14 mouse cellular contexts compared by ENCODE assay signal in genomic region chr12:15718827-15719226, GRCm38 (mm10).
DNase-seq lines count a peak whose midpoint lies in the region; ATAC-seq lines count a peak whose summit lies in the region.
"Had no signal": no experiment of that assay in that cellular context is flagged by ENCODE, and none has a peak within 500 bp of the region (broad histone marks: within the 10 kb centered on the region; RNA-seq: fewer than 3 reads in every experiment).

No protein-coding gene starts in this region.

- no peak overlapping the region for H3K4me3 ChIP-seq in heart, embryonic 11.5 days (ENCODE audit: low read depth, low read length)
- H3K4me3 ChIP-seq in heart, embryonic 15.5 days, result no peak overlapping the region
- no peak overlapping the region for H3K4me3 ChIP-seq in kidney, embryonic 15.5 days (replicated peaks)
- H3K4me3 ChIP-seq in forebrain, embryonic 14.5 days (ENCODE audit: low read depth, low read length), result no peak overlapping the region
- H3K4me3 ChIP-seq: embryonic facial prominence, embryonic 15.5 days; forebrain, embryonic 13.5 days; hindbrain, embryonic 15.5 days; midbrain, embryonic 13.5 days; neural tube, embryonic 12.5 days had no signal

- WGBS in heart, embryonic 11.5 days (ENCODE audit: insufficient replicate concordance), result 58% methylated on average over 1 of the region's 1 CpGs
- 49% methylated on average over 1 of the region's 1 CpGs for WGBS in heart, embryonic 15.5 days
- 49% methylated on average over 1 of the region's 1 CpGs for WGBS in kidney, embryonic 15.5 days
- 79% methylated on average over 1 of the region's 1 CpGs for WGBS in forebrain, embryonic 14.5 days

- H3K4me2 ChIP-seq in heart, embryonic 11.5 days, result no peak overlapping the region
- H3K4me2 ChIP-seq in heart, embryonic 15.5 days, result no peak overlapping the region
- no peak overlapping the region for H3K4me2 ChIP-seq in kidney, embryonic 15.5 days
- no peak overlapping the region for H3K4me2 ChIP-seq in forebrain, embryonic 14.5 days (ENCODE audit: low read length)
- H3K4me2 ChIP-seq: embryonic facial prominence, embryonic 15.5 days; forebrain, embryonic 13.5 days; hindbrain, embryonic 15.5 days; midbrain, embryonic 13.5 days; neural tube, embryonic 12.5 days had no signal

- no peaks in the 10 kb centered on the region for H3K9me3 ChIP-seq in heart, embryonic 11.5 days (replicated peaks; ENCODE audit: control insufficient read depth, low read length)
- no peaks in the 10 kb centered on the region for H3K9me3 ChIP-seq in heart, embryonic 15.5 days (replicated peaks)
- no peaks in the 10 kb centered on the region for H3K9me3 ChIP-seq in kidney, embryonic 15.5 days (replicated peaks)
- H3K9me3 ChIP-seq in forebrain, embryonic 14.5 days (replicated peaks; ENCODE audit: control insufficient read depth, low read length), result no peaks in the 10 kb centered on the region
- H3K9me3 ChIP-seq: embryonic facial prominence, embryonic 15.5 days; forebrain, embryonic 13.5 days; hindbrain, embryonic 15.5 days; midbrain, embryonic 13.5 days; neural tube, embryonic 12.5 days had no signal

- H3K36me3 ChIP-seq in heart, embryonic 11.5 days (ENCODE audit: control insufficient read depth, insufficient read depth, low read length), result no peaks in the 10 kb centered on the region
- H3K36me3 ChIP-seq in heart, embryonic 15.5 days, result no peaks in the 10 kb centered on the region
- no peaks in the 10 kb centered on the region for H3K36me3 ChIP-seq in kidney, embryonic 15.5 days
- H3K36me3 ChIP-seq in forebrain, embryonic 14.5 days (ENCODE audit: control insufficient read depth, insufficient read depth, low read length), result no peaks in the 10 kb centered on the region
- H3K36me3 ChIP-seq: embryonic facial prominence, embryonic 15.5 days; hindbrain, embryonic 15.5 days; midbrain, embryonic 13.5 days; neural tube, embryonic 12.5 days had no signal

- no peak overlapping the region for H3K27ac ChIP-seq in heart, embryonic 11.5 days (ENCODE audit: low read depth, low read length)
- H3K27ac ChIP-seq in heart, embryonic 15.5 days, result peak overlapping the region; percentile 65
- H3K27ac ChIP-seq in kidney, embryonic 15.5 days, result peak overlapping the region; percentile 83
- no peak overlapping the region for H3K27ac ChIP-seq in forebrain, embryonic 14.5 days (ENCODE audit: low read depth, low read length)
- H3K27ac ChIP-seq: embryonic facial prominence, embryonic 15.5 days; forebrain, embryonic 13.5 days; hindbrain, embryonic 15.5 days; midbrain, embryonic 13.5 days; neural tube, embryonic 12.5 days had no signal

- DNase-seq in heart, adult 18-20 months, result peak; percentile 52 to 56
- peak; percentile 42 for DNase-seq in lung, postnatal 10 days
- DNase-seq in thymus, postnatal 36 days, result no peak
- DNase-seq in left cerebral cortex, adult 11 months (ENCODE audit: low spot score), result no peak
- DNase-seq in forebrain, embryonic 14.5 days (ENCODE audit: low spot score), result no peak
- DNase-seq: gastrocnemius, postnatal 36 days had no signal

- H3K4me1 ChIP-seq in heart, embryonic 11.5 days (ENCODE audit: control insufficient read depth, insufficient read depth, low read length), result 0 out of 2 replicates have a peak, but pooled peaks cover 4% of the 10 kb centered on the region
- peaks cover 20% of the 10 kb centered on the region; the same call in 1 of the 2 replicates for H3K4me1 ChIP-seq in heart, embryonic 15.5 days (replicated peaks)
- peaks cover 22% of the 10 kb centered on the region for H3K4me1 ChIP-seq in kidney, embryonic 15.5 days
- H3K4me1 ChIP-seq in forebrain, embryonic 14.5 days (ENCODE audit: control insufficient read depth, insufficient read depth, low read length), result no peaks in the 10 kb centered on the region
- H3K4me1 ChIP-seq: forebrain, embryonic 13.5 days; hindbrain, embryonic 15.5 days; midbrain, embryonic 13.5 days; neural tube, embryonic 12.5 days had no signal

- no peak for ATAC-seq in heart, embryonic 11.5 days (replicated peaks; ENCODE audit: insufficient number of reproducible peaks, low FRiP score, low TSS enrichment)
- ATAC-seq in heart, embryonic 15.5 days (replicated peaks; ENCODE audit: insufficient number of reproducible peaks, insufficient read depth, low FRiP score, low read depth), result no peak
- no peak for ATAC-seq in kidney, embryonic 15.5 days (replicated peaks; ENCODE audit: low FRiP score)
- no peak for ATAC-seq in forebrain, embryonic 14.5 days
- ATAC-seq: forebrain, embryonic 13.5 days; midbrain, embryonic 13.5 days had no signal

- no peak overlapping the region for H3K9ac ChIP-seq in heart, embryonic 11.5 days (ENCODE audit: low read depth, low read length)
- no peak overlapping the region for H3K9ac ChIP-seq in heart, embryonic 15.5 days
- H3K9ac ChIP-seq in kidney, embryonic 15.5 days, result no peak overlapping the region
- no peak overlapping the region for H3K9ac ChIP-seq in forebrain, embryonic 14.5 days (ENCODE audit: low read length)
- H3K9ac ChIP-seq: embryonic facial prominence, embryonic 15.5 days; forebrain, embryonic 13.5 days; hindbrain, embryonic 15.5 days; midbrain, embryonic 13.5 days; neural tube, embryonic 12.5 days had no signal

- H3K27me3 ChIP-seq in heart, embryonic 11.5 days (ENCODE audit: control insufficient read depth, insufficient read depth, low read length), result no peaks in the 10 kb centered on the region
- no peaks in the 10 kb centered on the region for H3K27me3 ChIP-seq in heart, embryonic 15.5 days
- no peaks in the 10 kb centered on the region for H3K27me3 ChIP-seq in kidney, embryonic 15.5 days
- H3K27me3 ChIP-seq in forebrain, embryonic 14.5 days (replicated peaks; ENCODE audit: control insufficient read depth, insufficient read depth, low read length), result no peaks in the 10 kb centered on the region
- H3K27me3 ChIP-seq: embryonic facial prominence, embryonic 15.5 days; forebrain, embryonic 13.5 days; hindbrain, embryonic 15.5 days; midbrain, embryonic 13.5 days; neural tube, embryonic 12.5 days had no signal

Comparison
In these comparisons a context has a peak if more than half of its experiments do, and no peak if none do; other contexts are left out.
1. H3K27ac ChIP-seq: peak in heart, embryonic 15.5 days (single experiment) and kidney, embryonic 15.5 days (single experiment); none in heart, embryonic 11.5 days (single experiment) and forebrain, embryonic 14.5 days (single experiment).
2. DNase-seq: peak in heart, adult 18-20 months (2 of 2) and lung, postnatal 10 days (single experiment); none in thymus, postnatal 36 days (0 of 2), left cerebral cortex, adult 11 months (single experiment) and forebrain, embryonic 14.5 days (single experiment).